Mouse (Mus musculus) erythroblast, embryonic 14.5 days (primary cell): ENCODE measurements around the gene Eif2d. TPM values are rescaled to one million over a fixed set of nuclear protein-coding genes. Genes with fewer than 3 reads are reported as not detected.
"Not testable (repeated sequence)": the region's sequence is repeated elsewhere in the genome, so short reads cannot be mapped to it uniquely, and the experiment has no call there.

Experiments used
- H3K27me3 ChIP-seq: 2 replicates; pipeline ENCODE4 v1.6.1; 2012; ENCODE audit warnings: inconsistent platforms; ENCODE audit not compliant: control insufficient read depth
- H3K36me3 ChIP-seq: 2 replicates; pipeline ENCODE4 v1.6.1; 2012; ENCODE audit warnings: mild to moderate bottlenecking, inconsistent platforms; ENCODE audit not compliant: control insufficient read depth
- H3K4me1 ChIP-seq: 2 replicates; pipeline ENCODE4 v1.6.1; 2012; ENCODE audit warnings: inconsistent platforms; ENCODE audit not compliant: control insufficient read depth
- H3K4me3 ChIP-seq: replicated peaks from 2 replicates; pipeline ENCODE3; 2012; ENCODE audit warnings: moderate library complexity, mild to moderate bottlenecking, inconsistent platforms
- H3K9me3 ChIP-seq: 2 replicates; pipeline ENCODE4 v1.6.1; 2012; ENCODE audit warnings: low read length, inconsistent platforms, mixed read lengths; ENCODE audit not compliant: control insufficient read depth
- GATA1 ChIP-seq: IDR thresholded peaks from 2 replicates; pipeline ENCODE4 v1.6.1; 2012; ENCODE audit warnings: low read length, inconsistent platforms, mixed read lengths
- TAL1 ChIP-seq: IDR thresholded peaks from 3 replicates; pipeline ENCODE4 v1.6.1; 2012; ENCODE audit warnings: low read length, inconsistent platforms, mixed read lengths
- polyA plus RNA-seq: library from polyadenylated mRNA; stranded (reverse); fragments of >175 nt; gene quantifications from 2 replicates; pipeline ENCODE4 v1.2.3, GENCODE M21; 2012

Gene Eif2d
- polyA plus RNA-seq, 1 experiment: 2.8 TPM

DNA sequence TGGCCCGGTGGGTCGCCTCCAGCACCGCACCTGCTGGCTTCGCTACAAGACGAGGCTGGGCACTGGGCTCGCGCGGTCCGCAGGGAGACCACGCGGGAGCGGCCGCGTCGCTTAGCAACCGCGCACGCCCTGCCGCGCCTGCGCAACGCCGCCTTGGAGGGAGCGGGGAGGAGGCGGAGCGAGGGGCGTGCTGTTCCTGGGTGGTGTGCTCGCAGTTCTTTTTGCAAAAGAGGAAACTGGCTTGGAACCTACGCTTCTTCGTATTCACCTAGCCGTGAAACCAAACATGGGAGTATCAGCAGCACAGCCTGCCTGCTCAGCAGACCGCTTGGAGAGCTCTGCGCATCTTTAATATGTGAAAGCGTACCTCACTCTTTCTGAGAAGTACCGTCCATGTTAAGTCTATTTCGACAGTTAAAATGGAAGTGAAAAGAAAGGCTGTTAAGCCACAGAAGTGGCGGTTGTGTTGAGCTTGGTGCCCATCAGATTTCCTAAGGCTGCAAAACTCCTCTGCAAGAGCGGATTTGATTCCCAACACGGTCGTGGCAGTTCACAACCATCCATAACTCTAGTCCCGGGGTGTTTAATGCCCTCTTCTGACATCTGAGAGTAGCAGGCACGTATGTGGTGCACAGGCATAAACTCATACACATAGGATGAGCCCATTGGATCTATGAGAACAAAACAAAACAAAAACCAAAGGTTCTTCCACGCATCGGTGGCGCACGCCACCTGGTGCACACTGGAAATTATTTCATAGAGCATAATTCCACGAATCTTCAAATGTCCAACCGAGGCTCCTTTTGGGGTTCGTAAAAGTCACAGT lies 14.6 kb upstream of the Eif2d start, which contains the start of gene Dyrk3:
Gene Dyrk3, minus strand, starts transcription at position 150 of the 826 bp plus-strand sequence.
- no peaks in the 10 kb centered on the region for H3K9me3 ChIP-seq
- H3K36me3 ChIP-seq: peaks cover 31% of the 10 kb centered on the region
- H3K4me3 ChIP-seq: peak within 1 kb of the TSS; percentile 73
- H3K4me1 ChIP-seq: peaks cover 59% of the 10 kb centered on the region
- TF ChIP-seq TAL1 (no peak), GATA1 (no peak)
- no peaks in the 10 kb centered on the region for H3K27me3 ChIP-seq

DNA sequence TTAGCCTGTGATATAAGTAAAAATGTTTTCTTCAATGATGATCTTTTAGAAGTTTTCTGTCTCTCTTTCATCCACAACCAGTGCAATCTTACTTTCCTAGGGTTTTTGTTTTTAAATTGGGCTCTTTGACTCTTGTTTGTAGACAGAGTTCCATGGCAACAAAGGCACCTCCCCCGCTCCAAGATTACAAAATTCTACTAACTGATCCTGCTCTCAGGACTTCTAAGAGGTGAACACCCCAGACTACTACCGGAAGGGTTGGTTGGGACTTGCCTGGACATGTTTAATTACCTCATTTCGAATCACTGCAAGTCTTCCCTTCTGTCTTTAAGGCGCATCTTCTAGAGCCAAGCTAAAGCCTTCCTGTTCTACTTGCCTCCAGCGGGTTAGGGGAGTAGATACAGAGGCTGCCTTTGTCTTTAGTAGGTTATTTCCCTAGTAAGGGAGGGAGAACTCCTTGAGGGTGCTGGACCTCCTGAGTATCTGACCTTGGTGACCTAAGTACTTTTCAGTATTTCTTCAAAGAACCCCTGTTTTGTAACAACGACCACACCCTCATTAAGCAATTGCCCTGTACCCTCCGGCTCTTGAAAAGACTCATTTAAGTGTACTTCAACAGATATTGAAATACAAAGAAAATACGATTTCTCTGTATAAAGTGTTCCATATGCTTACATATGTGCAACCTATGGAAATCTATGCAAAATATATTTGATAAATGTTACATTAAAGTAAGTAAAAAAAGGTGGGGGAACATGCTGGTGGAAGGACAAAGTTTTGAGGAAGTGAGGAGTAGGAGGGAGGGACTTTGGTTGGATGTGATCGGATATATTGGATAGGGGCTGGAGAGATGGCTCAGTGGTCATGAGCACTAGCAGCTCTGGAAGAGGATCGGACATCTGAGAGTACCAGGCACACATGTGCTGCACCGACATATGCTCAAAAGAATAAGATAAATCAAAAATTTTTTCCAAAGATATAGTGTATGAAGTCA lies 13.6 kb upstream of the Eif2d start:
- H3K27me3 ChIP-seq: no peaks in the 10 kb centered on the region
- no peaks in the 10 kb centered on the region for H3K9me3 ChIP-seq
- TF ChIP-seq TAL1 (no peak), GATA1 (no peak)
- peak overlapping the region; percentile 73 for H3K4me3 ChIP-seq
- H3K36me3 ChIP-seq: peaks cover 21% of the 10 kb centered on the region
- H3K4me1 ChIP-seq: peaks cover 53% of the 10 kb centered on the region

DNA sequence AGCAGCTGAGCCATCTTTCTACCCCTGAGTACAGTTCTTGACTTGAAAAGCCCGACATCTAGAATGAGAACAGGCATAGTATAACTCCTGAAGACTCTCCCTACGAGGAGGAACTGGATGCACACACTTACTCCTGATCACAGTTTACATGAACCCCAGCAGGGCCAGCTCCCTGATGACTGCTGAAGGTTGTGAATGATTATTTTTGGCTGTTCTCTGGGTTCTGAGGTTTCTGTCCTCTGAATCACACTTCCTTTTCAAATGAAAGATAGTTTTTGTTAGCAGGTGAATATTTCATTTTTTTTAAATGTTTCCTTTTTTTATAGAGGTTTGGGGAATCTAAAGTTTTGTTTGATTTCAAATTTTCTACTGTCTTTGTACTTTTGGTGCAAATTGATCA lies 11.5 kb upstream of the Eif2d start:
- Histone ChIP-seq H3K27me3 (no peaks in the 10 kb centered on the region), H3K4me1 (peaks cover 38% of the 10 kb centered on the region), H3K4me3 (no peak overlapping the region), H3K9me3 (no peaks in the 10 kb centered on the region), H3K36me3 (peaks cover under 1% of the 10 kb centered on the region; the same call in 1 of the 2 replicates)
- TF ChIP-seq GATA1: no peak
- no peak for TF ChIP-seq TAL1

DNA sequence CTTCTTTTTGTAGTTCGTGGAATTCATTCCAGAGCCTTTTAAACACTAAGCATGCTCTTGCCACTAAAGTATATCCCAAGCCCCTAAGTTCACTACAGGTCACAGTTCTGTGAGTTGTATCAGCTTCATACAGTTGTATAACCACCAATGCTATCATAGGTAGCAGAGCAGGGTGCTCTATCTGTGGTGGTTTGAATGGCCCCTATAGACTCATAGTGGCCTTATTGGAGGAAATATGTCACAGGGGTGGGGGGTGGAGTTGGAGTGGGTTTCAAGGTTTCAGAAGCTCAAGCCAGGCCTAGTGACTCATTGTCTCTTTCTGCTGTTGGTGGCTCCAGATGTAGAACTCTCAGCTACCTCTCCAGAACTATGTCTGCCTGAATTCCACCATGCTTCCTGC lies 10.5 kb upstream of the Eif2d start:
- no peaks in the 10 kb centered on the region for H3K27me3 ChIP-seq
- H3K9me3 ChIP-seq: no peaks in the 10 kb centered on the region
- TF ChIP-seq GATA1 (no peak), TAL1 (no peak)
- H3K36me3 ChIP-seq: no peaks in the 10 kb centered on the region
- H3K4me3 ChIP-seq: no peak overlapping the region
- peaks cover 31% of the 10 kb centered on the region for H3K4me1 ChIP-seq

DNA sequence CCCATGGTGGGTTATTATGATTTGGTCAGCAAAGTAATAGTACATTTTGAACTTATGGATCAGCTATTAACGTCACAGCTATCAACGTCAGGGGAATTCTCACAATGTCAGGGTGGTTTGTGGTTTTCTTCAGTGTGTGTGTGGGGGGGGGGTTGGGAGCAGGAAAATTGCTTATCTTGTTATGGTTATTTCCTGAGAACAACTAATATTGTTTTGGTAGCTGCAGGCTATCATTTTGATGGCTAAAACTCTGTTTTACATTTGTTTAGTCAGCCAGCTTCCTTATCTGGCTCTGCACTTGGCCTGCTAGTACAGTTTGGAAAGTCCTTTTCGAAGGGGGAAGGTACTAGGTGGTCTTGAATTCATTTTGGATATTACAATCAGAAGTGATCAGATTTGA lies 7.8 kb upstream of the Eif2d start:
- H3K36me3 ChIP-seq, H3K27me3 ChIP-seq, H3K4me3 ChIP-seq, H3K9me3 ChIP-seq: not testable (repeated sequence)
- peaks cover 13% of the 10 kb centered on the region for H3K4me1 ChIP-seq

DNA sequence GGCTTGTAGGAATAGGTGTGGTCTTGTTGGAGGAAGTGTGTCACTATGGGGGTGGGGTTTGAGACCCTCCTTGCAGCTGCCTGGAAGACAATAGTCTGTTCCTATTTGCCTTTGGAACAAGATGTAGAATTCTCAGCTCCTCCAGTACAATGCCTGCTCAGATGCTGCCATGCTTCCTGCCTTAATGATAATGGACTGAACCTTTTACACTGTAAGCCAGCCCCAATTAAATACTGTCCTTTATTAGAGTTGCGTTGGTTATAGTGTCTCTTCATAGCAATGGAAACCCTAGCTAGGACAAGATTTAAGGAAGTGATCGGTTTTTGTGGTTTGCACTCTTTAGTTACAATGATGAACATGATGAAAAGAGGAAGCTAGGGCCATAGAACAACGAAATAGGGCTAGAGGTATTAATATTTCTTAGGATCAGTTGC lies 6.8 kb upstream of the Eif2d start:
- Histone ChIP-seq H3K36me3 (no peaks in the 10 kb centered on the region), H3K27me3 (peaks cover 3% of the 10 kb centered on the region), H3K4me1 (peaks cover 11% of the 10 kb centered on the region), H3K4me3 (no peak overlapping the region), H3K9me3 (no peaks in the 10 kb centered on the region)
- TF ChIP-seq TAL1: no peak
- TF ChIP-seq GATA1: no peak

DNA sequence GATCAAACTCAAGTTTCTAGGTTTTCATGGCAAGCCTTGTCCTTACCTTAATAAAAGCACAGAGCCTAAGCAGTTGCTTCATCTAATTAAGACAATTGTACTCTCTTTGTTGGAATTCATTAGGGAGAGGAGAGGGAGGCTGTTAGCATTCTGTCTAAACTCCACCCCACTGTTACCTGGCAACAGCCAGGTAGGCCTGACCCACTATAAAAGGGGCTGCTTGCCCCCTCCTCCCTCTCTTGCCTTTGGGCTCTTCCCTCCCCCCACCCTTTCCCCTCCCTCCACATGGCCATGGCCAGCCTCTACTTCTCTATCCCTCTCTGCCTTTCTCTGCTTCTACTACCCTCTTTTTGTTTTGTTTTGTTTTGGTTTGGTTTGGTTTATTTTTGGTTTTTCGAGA lies 3.5 kb upstream of the Eif2d start:
- Histone ChIP-seq H3K9me3 (no peaks in the 10 kb centered on the region), H3K27me3 (peaks cover 3% of the 10 kb centered on the region), H3K36me3 (no peaks in the 10 kb centered on the region), H3K4me1 (peaks cover 29% of the 10 kb centered on the region), H3K4me3 (no peak overlapping the region)
- TF ChIP-seq TAL1 (no peak), GATA1 (no peak)

DNA sequence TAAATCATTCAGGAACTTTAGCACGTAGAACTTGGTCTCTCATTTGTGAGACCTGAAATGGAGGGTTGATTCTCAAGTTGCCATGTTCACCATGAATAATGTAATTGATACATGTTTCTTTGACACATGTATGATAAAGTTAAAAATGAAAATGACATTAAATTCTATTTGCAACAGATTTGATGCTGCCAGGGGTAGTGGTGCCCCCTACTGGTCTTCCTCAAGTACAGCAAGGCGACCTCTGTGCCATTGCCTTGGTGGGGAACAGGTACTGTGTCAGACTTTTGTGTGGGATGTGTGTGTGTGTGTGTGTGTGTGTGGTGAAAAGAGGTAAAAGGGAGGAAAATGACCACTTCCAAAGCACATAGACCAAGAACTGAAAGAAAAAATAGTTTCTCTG lies 2.5 kb downstream of the Eif2d start:
- Histone ChIP-seq H3K4me1 (peaks cover 32% of the 10 kb centered on the region), H3K4me3 (no peak overlapping the region)
- no peak for TF ChIP-seq TAL1
- TF ChIP-seq GATA1: no peak

DNA sequence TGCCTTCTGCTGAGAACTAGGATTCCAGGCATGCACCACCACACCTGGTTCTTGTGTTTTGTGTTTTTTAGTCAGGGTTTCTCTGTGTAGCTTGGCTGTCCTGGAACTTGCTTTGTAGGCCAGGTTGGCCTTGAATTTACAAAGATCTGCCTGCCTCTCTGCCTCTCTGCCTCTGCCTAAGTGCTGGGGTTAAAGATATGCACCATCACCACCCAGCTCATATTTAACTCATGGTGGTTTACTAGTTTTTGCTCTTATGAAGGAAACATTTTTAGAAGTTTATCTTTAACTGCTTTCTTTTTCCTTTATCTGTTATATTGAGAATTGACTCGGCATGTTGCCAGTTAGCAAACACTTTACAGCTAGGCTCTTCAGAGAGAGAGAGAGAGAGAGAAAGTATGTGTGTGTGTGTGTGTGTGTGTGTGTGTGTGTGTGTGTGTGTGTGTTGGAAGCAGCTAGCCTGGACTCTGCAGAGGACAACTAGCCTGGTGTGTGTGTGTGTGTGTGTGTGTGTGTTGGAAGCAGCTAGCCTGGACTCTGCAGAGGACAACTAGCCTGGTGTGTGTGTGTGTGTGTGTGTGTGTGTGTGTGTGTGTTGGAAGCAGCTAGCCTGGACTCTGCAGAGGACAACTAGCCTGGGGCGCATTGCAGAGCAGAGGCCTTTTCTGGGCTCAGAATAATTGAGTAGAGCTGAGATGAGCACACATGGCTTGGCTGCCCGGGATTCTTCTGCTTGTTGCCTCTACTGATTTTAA lies 6.8 kb downstream of the Eif2d start:
- not testable (repeated sequence) for H3K4me3 ChIP-seq, H3K9me3 ChIP-seq, H3K27me3 ChIP-seq
- H3K36me3 ChIP-seq: peaks cover 72% of the 10 kb centered on the region
- peaks cover 13% of the 10 kb centered on the region for H3K4me1 ChIP-seq

More for the DNA sequence above, 2.5 kb downstream of the Eif2d start:
- Histone ChIP-seq H3K9me3 (no peaks in the 10 kb centered on the region), H3K27me3 (no peaks in the 10 kb centered on the region), H3K36me3 (peaks cover 32% of the 10 kb centered on the region)
